Mouse (Mus musculus) heart, adult 2 months (tissue): Measurements from ENCODE around the gene Tex19.2. TPM values are rescaled to one million over a fixed set of nuclear protein-coding genes. Genes with fewer than 3 reads are reported as not detected.

Source experiments
- DNase-seq, 2 experiments: peaks; one replicate each; pipeline ENCODE4 v3.0.0; 2021
- H3K27ac ChIP-seq: fragments of 200-600 bp; 2 replicates; pipeline ENCODE4 v1.8.1; 2022
- H3K27me3 ChIP-seq: fragments of 200-500 bp; 2 replicates; pipeline ENCODE4 v1.6.1; 2012; ENCODE audit warnings: mild to moderate bottlenecking, low read length, inconsistent platforms, mixed read lengths; ENCODE audit not compliant: control insufficient read depth, insufficient read depth
- H3K36me3 ChIP-seq: fragments of 200-500 bp; 2 replicates; pipeline ENCODE4 v1.6.1; 2012; ENCODE audit warnings: low read length, inconsistent platforms; ENCODE audit not compliant: control insufficient read depth, insufficient read depth
- H3K4me1 ChIP-seq: fragments of 200-500 bp; 2 replicates; pipeline ENCODE4 v1.6.1; 2011; ENCODE audit warnings: low read length; ENCODE audit not compliant: control insufficient read depth, insufficient read depth
- H3K4me3 ChIP-seq: fragments of 200-600 bp; 2 replicates; pipeline ENCODE4 v1.8.1; 2022
- H3K79me2 ChIP-seq: fragments of 200-500 bp; replicated peaks from 2 replicates; pipeline ENCODE4 v1.6.1; 2012; ENCODE audit warnings: mild to moderate bottlenecking, inconsistent platforms, low read length, moderate library complexity, mixed read lengths; ENCODE audit not compliant: control insufficient read depth, insufficient read depth
- H3K9ac ChIP-seq: fragments of 200-500 bp; 2 replicates; pipeline ENCODE4 v1.6.1; 2012; ENCODE audit warnings: low read depth, mild to moderate bottlenecking, control low read depth, inconsistent platforms, low read length, mixed read lengths
- CTCF ChIP-seq: fragments of 200-600 bp; IDR thresholded peaks from 2 replicates; pipeline ENCODE4 v1.8.1; 2022; ENCODE audit warnings: antibody characterized with exemption, mild to moderate bottlenecking, moderate library complexity
- EP300 ChIP-seq: fragments of 200-500 bp; IDR thresholded peaks from 2 replicates; pipeline ENCODE4 v1.6.1; 2011; ENCODE audit warnings: low read depth, low read length, control low read depth; ENCODE audit not compliant: insufficient read depth
- POLR2A ChIP-seq: fragments of 200-500 bp; IDR thresholded peaks from 2 replicates; pipeline ENCODE4 v1.6.1; 2011; ENCODE audit warnings: mild to moderate bottlenecking, low read depth, low read length, control low read depth; ENCODE audit not compliant: insufficient read depth
- WGBS: fragments of 180-500 bp; shearing (Covaris S2); methylation state at CpG from one replicate; pipeline ENCODE4 v1.1.7; 2018; 5-methylcytosine and 5-hydroxymethylcytosine counted together
- intact Hi-C: fragments of 180-260 bp; cut with DNase I; formaldehyde crosslinking; loops from one replicate; pipeline ENCODE4 v1.15.1; 2025
- polyA plus RNA-seq: library from polyadenylated mRNA; depleted of rRNA; stranded (reverse); fragments of >200 nt; gene quantifications from 2 replicates; pipeline ENCODE4 v1.2.3, GENCODE M21; 2012
- total RNA-seq, 2 experiments: library from RNA; stranded (reverse); gene quantifications; 2 replicates each; pipeline ENCODE4 v1.2.3; 2021

Gene Tex19.2
- total and polyA plus RNA-seq, 3 experiments: not detected

- H3K79me2 ChIP-seq: no peaks in the 10 kb centered on the region
- no peak for DNase-seq
- 62% methylated on average over 1 of the region's 1 CpGs for WGBS
- no peaks in the 10 kb centered on the region for H3K4me1 ChIP-seq
- intact Hi-C loops: no loop called here
- TF ChIP-seq POLR2A (no peak), EP300 (no peak), CTCF (no peak)
- no peak overlapping the region for H3K9ac ChIP-seq
- H3K36me3 ChIP-seq: no peaks in the 10 kb centered on the region
- no peaks in the 10 kb centered on the region for H3K27me3 ChIP-seq
- H3K27ac ChIP-seq: no peak overlapping the region
- H3K4me3 ChIP-seq: no peak overlapping the region
Measured at GRCm38 (mm10) chr11:121129616-121130015, 11.1 kb upstream of the Tex19.2 start.

DNA sequence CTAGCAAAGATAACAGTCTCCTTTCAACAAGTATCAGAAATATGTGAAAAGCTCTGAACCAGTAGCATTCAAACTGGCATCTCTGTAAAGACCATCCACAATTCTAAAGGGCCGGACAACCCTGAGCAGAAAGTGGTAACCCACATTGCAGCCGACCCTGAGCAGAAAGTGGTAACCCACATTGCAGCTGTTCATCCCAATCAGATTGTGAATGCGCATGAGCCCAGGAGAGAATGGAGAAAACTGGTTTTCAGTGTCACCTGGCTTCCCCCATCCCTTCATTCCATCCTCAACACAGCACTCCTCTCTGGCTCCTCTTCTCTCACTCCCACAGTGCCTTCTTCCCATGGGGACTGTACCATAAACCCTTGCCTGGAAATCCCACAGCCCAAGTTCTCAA, 9.0 kb upstream of the Tex19.2 start:
- no peak overlapping the region for H3K27ac ChIP-seq
- H3K27me3 ChIP-seq: no peaks in the 10 kb centered on the region
- intact Hi-C loops: no loop called here
- 92% methylated on average over 3 of the region's 3 CpGs for WGBS
- no peaks in the 10 kb centered on the region for H3K79me2 ChIP-seq
- no peak for DNase-seq
- no peaks in the 10 kb centered on the region for H3K4me1 ChIP-seq
- no peaks in the 10 kb centered on the region for H3K36me3 ChIP-seq
- H3K4me3 ChIP-seq: no peak overlapping the region
- no peak overlapping the region for H3K9ac ChIP-seq
- TF ChIP-seq CTCF (no peak), POLR2A (no peak), EP300 (no peak)

DNA sequence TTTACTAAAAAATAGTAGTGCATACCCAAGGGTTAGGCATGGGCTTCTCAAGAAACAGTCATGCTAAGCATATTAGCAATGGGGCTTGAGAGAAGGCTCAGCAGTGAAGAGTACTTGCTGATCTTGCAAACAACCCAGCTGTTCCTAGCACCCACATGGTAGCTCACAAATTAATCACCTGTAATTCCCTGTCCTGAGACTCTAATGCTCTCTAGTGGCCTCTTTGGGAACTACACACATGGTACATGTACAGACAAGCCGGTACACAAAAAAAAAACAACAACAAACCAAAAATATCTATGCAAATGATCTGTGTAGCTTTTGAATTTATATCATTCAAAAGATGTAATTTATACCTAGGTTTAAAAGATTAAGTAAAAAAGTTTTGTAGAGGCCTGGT, 7.9 kb upstream of the Tex19.2 start:
- TF ChIP-seq EP300: no peak
- peak; percentile 50 for TF ChIP-seq CTCF
- TF ChIP-seq POLR2A: no peak
- H3K9ac ChIP-seq: no peak overlapping the region
- H3K4me3 ChIP-seq: no peak overlapping the region
- H3K36me3 ChIP-seq: no peaks in the 10 kb centered on the region
- 70% methylated on average over 1 of the region's 1 CpGs for WGBS
- intact Hi-C loops: no loop called here
- DNase-seq: no peak
- H3K27ac ChIP-seq: no peak overlapping the region
- H3K79me2 ChIP-seq: no peaks in the 10 kb centered on the region
- no peaks in the 10 kb centered on the region; the same call in 1 of the 2 replicates for H3K4me1 ChIP-seq
- no peaks in the 10 kb centered on the region for H3K27me3 ChIP-seq

DNA sequence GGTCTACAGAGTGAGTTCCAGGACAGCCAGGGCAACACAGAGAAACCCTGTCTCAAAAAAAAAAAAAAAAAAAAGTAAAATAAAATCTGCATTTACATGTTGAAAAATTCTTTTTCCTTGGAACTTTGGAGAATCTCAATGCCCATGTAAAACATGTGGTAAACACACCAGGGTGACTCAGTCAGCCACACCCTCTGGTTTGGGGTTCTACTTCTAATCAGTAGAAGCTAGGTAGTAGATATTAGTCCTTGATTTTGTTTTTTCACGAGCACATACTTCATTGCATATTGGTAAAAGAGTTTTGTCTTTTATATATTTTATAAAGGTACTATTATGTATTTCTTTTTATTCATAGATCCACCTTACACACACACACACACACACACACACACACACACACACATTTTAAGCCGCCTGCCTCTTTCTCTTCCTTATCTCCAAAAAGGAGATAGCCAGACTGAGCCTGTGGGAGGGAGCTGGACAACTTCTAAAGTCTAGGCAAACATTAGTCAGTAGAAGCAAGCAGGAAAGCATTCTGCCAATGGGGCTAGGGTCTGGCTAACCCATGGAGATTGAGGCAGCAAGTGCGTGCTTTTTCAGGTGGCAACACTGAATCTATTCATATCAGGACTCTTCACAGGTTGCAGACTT, 7.2 kb upstream of the Tex19.2 start:
- no peak overlapping the region for H3K4me3 ChIP-seq
- 61% methylated on average over 3 of the region's 3 CpGs for WGBS
- no peaks in the 10 kb centered on the region for H3K36me3 ChIP-seq
- TF ChIP-seq CTCF (no peak), EP300 (no peak), POLR2A (no peak)
- no peak overlapping the region for H3K27ac ChIP-seq
- H3K9ac ChIP-seq: no peak overlapping the region
- H3K79me2 ChIP-seq: no peaks in the 10 kb centered on the region
- DNase-seq: no peak
- H3K27me3 ChIP-seq: no peaks in the 10 kb centered on the region
- intact Hi-C loops: no loop called here
- no peaks in the 10 kb centered on the region; the same call in 1 of the 2 replicates for H3K4me1 ChIP-seq

- Histone ChIP-seq H3K4me3 (no peak overlapping the region), H3K9ac (no peak overlapping the region), H3K4me1 (no peaks in the 10 kb centered on the region; the same call in 1 of the 2 replicates), H3K27me3 (no peaks in the 10 kb centered on the region), H3K36me3 (no peaks in the 10 kb centered on the region), H3K27ac (no peak overlapping the region), H3K79me2 (no peaks in the 10 kb centered on the region)
- no peak for TF ChIP-seq EP300
- no peak for TF ChIP-seq POLR2A
- no peak for TF ChIP-seq CTCF
- DNase-seq: no peak
- intact Hi-C loops: no loop called here
- 85% methylated on average over 4 of the region's 4 CpGs for WGBS
Measured at GRCm38 (mm10) chr11:121123438-121123837, 5.0 kb upstream of the Tex19.2 start.

DNA sequence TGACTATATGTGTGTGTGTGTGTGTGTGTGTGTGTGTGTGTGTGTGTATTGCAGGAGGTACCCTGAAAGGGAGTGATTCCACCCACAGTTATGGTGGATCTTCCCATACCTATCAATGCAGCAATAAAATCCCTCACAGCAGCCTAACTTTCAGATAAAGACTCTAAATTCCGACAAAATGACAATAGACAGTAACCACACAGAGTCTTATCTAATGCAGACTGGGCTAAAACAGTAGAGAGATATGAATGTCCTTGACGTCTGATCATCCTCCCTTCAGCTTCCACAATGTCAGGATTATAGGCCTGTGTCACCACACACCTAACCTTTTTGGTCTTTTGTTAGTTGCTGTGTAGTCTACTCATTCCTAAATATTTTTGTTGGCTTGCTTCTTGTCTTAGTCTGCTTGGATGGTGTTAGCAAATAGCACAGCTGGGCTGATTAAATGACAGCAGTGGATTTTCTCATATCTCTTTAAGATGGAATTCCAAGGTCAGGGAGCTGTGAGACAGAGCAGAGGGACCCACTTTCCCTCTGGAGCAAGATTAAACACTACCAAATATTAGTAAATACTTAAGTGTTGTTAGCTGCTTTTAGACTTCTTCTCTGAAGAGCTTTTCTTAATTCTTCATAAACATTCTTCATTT, 3.7 kb upstream of the Tex19.2 start:
- Histone ChIP-seq H3K27ac (no peak overlapping the region), H3K4me1 (no peaks in the 10 kb centered on the region; the same call in 1 of the 2 replicates), H3K4me3 (no peak overlapping the region), H3K36me3 (no peaks in the 10 kb centered on the region), H3K9ac (no peak overlapping the region), H3K27me3 (no peaks in the 10 kb centered on the region), H3K79me2 (no peaks in the 10 kb centered on the region)
- TF ChIP-seq POLR2A: no peak
- no peak for TF ChIP-seq EP300
- no peak for TF ChIP-seq CTCF
- intact Hi-C loops: no loop called here
- DNase-seq: no peak
- WGBS: 22% methylated on average over 2 of the region's 2 CpGs
